Mouse (Mus musculus) kidney, adult 11 months (tissue): ENCODE results near the gene Lrrc49.
A peak's percentile ranks its signal among the peaks of the same experiment; 100 is the strongest.

Source experiments
- DNase-seq: peaks from one replicate; pipeline ENCODE4 v3.0.0; 2022

The Lrrc49 gene

DNA sequence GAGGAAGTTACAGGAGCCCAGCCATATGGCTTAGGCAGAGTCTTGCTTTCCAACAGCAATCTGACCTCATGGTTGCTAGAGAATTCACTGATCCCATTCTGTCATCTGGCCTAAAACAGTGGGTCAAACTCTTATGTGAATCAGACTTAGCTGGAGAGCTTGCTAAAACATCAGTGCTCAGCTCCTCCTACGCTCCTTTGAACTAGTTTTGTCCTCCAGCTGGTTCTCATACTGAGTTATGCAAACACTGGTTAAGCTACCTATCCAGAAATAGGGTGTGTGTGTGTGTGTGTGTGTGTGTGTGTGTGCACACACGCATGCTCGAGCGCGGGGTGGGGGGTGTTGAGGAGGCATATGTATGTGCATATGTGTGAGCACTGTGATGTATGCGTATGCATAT is 15.4 kb downstream of the Lrrc49 start:
- no peak for DNase-seq

- no peak for DNase-seq
These were observed 19.1 kb downstream of the Lrrc49 start for GRCm38 (mm10) chr9:60668886-60669285.

DNA sequence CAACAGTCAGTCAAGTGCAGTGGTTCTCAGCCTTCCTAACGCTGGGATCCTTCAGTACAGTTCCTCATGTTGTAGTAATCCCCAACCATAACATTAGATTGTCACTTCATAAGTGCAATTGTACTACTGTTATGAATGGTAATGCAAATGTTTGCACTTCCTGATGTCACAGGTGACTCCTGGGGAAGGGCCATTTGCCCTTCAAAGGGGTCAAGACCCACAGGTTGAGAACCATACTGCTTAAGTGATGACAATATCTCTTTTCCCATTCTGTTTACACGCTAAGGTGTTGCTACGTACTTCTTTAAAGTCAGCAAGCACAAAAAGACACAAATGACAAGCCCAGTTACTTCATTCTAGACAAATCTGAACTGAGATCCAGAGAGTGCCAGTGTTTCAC is 22.4 kb downstream of the Lrrc49 start:
- no peak for DNase-seq

- no peak for DNase-seq
These were observed 23.1 kb downstream of the Lrrc49 start for GRCm38 (mm10) chr9:60664866-60665265.

GRCm38 (mm10) chr9:60664385-60664784 is 23.6 kb downstream of the Lrrc49 start:
- no peak for DNase-seq

- no peak for DNase-seq
These were observed 25.0 kb downstream of the Lrrc49 start for GRCm38 (mm10) chr9:60662936-60663335.

- no peak for DNase-seq
These were observed 34.4 kb downstream of the Lrrc49 start for GRCm38 (mm10) chr9:60653582-60653981.

DNA sequence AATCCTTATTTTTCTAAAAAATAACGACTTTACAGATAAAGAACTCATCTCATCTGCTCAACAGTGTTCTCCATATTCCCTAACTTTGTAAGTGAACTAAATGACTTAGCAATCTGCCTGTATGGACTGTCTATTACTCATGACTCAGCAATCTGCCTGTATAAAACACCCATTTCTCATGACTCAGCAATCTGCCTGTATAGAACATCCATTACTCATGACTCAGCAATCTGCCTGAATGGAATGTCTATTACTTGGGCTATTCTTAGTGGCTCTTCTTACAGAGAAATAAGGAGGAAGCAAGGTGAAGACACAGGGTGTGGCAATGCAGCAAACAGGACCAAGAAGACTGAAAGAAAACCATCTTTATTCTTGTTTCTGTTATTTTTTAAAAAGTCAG is 34.8 kb downstream of the Lrrc49 start:
- no peak for DNase-seq

DNA sequence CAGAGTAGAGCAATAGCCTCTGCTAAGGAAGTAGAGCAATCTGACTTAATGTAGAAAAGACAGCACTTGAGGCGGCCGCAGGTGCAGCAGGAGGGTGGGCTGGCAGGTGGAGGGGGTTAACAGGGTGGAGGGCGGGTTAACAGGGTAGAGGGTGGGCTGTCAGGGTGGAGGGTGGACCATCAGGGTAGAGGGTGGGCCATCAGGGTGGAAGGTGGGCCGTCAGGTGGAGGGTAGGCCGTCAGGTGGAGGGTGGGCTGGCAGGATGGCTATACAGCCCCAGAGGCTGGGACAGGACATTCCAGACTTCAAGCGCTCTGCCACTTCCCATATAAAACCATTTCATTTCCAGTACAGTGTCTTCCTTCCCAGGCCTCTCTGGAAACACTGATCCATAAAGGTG is 37.7 kb downstream of the Lrrc49 start:
- no peak for DNase-seq

- DNase-seq, result peak; percentile 32
These were observed 38.7 kb downstream of the Lrrc49 start for GRCm38 (mm10) chr9:60648981-60649975.

GRCm38 (mm10) chr9:60633601-60634000 is 54.4 kb downstream of the Lrrc49 start:
- DNase-seq, result no peak

- DNase-seq, result no peak
These were observed 61.6 kb downstream of the Lrrc49 start for GRCm38 (mm10) chr9:60626311-60626791.

DNA sequence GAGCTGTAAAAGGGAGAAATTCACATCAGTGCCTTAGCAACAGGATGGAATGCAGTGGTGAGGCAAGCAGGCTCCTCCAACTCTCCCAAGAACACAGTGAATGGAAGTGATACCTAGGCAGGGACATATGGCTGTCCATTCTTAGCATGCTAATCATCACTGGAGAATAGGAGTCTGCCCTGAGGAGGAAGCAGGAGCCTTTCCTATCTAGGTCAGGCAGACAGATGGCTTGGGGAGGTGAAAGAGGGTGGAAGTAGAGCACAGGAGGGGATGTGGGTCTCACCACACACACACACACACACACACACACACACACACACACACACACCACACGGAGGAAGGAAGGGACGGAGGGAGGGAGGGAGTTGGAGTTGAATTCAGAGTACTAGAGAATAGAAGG is 62.1 kb downstream of the Lrrc49 start:
- no peak for DNase-seq

DNA sequence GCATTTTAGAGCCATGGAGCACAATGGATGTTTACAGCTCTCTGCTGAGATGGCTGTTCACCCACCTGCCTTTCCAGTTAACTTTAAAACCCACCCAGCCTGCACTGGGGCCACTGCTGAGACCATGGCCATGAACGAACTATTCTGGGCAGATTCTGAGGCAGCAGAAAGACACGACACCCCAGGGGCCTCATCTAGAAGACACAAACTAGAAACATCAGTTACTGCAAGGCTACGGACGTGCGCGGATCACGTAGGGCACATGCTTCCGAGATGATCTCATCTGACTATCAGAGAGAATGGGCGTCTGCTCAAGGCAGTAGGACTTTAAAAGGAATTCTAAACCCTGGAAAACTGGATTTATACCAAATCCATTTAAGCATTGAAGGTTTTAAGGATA is 71.0 kb downstream of the Lrrc49 start:
- DNase-seq, result no peak

DNA sequence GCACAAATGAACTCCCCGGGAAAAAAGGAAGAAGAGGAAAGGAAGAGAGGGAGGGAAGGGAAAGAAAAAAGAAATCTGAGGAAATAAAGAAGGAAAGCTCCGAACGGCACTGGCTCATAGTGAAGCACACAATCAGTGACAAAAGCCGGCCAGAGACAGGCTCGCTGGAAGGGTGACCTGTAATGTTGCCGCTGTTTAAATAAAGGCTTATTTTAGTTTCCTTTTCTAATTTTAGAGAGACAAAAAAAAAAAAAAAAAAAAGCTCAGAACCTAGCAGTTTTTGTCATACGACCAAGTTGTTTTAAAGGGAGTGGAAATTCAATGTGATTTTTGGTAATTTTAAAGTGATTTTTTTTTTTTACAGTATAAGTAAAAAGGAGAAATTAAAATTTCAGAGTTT is 71.6 kb downstream of the Lrrc49 start:
- no peak for DNase-seq

- no peak for DNase-seq
These were observed 75.7 kb downstream of the Lrrc49 start for GRCm38 (mm10) chr9:60612260-60612659.

DNA sequence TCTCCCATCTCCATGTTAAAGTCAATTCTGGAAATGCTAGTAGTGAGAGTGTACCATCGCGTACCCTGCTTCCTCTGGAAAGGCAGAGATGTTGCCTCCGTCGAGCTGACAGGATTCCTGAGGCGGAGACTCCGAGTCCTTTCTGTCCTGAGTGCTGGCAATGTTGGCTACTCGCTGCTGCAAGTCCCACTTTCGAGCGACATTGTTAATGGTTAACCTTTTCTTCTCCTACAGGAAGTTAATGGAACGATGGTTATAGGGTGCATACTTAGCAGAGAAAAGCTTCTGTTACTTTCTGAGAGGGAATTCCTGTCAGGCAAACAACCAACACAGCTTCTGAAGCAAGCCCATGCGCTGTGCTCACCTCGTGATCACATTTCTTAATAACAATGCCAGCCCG is 77.8 kb downstream of the Lrrc49 start:
- peak; percentile 12 for DNase-seq

DNA sequence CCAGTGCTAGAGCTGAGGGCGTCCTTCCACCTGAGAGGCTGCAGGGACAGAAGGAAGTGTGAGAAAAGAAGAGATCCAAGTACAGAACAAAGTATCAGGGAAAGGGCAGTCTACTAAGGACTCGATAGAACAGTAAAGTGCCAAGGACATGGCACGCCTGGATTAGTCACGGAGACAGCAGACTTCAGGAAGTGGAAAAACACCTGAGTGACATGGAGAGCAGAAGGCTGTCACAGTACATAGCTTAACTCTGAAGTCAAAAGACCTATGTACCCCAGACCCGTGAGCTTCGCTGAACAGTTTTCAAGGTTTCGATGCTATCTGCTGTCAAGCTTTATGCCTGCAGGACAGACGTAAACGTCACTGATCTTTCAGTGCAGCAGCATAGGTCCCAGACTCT is 79.1 kb downstream of the Lrrc49 start:
- DNase-seq, result no peak

- DNase-seq, result no peak
These were observed 79.9 kb downstream of the Lrrc49 start for GRCm38 (mm10) chr9:60608086-60608485.

DNA sequence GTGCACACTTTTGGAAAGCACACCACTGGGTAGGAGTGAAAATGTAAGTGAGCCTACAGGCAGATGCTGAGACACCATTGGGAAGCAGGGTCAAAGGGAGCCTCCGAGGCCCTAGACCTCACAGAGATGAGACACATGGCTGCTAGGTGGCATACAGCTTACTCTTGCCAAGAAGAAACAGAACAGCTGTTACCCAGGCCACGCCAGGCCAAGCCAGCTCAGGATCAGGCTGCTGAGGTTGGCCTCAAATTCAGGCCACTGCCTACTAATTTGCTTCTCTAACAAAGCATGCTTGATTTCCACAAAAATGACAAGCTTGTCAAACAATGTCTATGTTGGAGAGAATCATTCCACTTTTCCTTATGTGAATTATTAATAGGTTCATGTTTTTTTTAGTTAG is 83.0 kb downstream of the Lrrc49 start:
- no peak for DNase-seq

DNA sequence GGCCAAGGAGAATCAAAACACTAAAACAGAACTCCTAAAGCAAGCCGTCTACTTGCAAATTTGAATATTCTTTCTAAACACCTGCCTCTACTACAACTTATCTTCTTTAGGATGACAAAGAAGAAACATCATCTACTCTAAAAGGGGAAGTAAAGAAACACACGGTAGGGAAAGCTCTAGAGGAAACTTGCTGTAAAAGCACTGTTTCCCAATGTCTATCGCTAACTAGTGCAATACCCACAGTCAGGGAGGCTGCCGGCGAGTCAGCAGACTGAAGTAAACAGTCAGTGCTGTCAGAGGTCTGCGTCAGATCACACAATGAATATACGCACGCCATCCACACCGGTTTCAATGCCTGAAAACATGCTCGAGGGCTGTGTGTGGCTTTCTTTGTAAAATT is 86.0 kb downstream of the Lrrc49 start:
- DNase-seq, result no peak

DNA sequence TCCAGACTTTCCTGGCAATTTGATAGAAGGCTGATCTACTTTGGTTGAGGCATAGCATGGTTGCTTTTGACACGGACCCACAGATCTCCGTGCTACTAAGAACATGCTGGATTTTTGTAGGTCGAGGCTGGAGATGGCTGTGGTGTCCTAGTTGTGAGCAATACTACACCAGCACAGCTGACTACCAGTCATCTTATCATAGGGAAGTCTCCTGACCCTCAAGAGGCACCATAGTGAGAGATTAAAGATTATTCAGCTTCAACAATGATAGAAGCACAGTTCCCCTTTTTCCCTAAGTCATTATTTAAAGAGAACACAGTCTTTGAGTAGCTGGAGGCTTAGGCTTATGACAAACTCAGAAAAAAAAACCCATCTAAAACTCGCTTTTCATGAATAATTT is 87.7 kb downstream of the Lrrc49 start:
- no peak for DNase-seq

GRCm38 (mm10) chr9:60599489-60599888 is 88.5 kb downstream of the Lrrc49 start:
- peak; percentile 10 for DNase-seq

- no peak for DNase-seq
These were observed 92.6 kb downstream of the Lrrc49 start for GRCm38 (mm10) chr9:60595406-60595805.

DNA sequence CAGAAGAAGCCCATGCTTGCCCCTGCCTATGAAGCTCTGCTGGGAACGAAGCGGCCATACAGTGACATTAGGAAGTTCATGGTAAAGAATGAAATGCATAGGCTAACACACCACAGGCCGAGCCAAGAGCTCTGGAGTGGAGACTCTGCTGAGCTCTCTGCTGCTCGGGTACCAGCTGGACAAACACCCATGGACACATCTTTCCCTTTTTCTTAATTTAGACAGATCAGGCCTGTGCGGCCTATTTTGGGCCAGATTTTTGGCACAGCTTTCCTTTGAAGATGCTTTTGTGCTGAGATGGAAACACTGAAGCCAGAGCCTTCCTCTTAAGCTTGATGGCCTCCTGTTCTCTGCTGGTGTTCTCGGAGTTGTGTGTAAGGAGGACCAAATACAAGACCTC is 95.0 kb downstream of the Lrrc49 start:
- DNase-seq, result no peak
